In genomic region chr13:57281504-57281903, GRCm38 (mm10) we compare ENCODE assay signal across 8 mouse cellular contexts.
DNase-seq lines count a peak whose midpoint lies in the region; ATAC-seq and TF ChIP-seq lines count a peak whose summit lies in the region.

No protein-coding gene starts in this region.

- no peak for ATAC-seq in inflammation-experienced regulatory T-cells, adult 6 months

- no peaks in the 10 kb centered on the region for H3K4me1 ChIP-seq in lung, adult 2 months (ENCODE audit: control insufficient read depth, insufficient read depth, low read length)

- H3K4me3 ChIP-seq in lung, adult 2 months (replicated peaks; ENCODE audit: extremely low read depth, low read depth, low read length), result no peak overlapping the region

- TF ChIP-seq CTCF in lung, adult 2 months (IDR thresholded peaks at IDR 0.05; ENCODE audit: insufficient read depth, low read length), result peak; percentile 12; the same call in 1 of the 2 replicates

- peak; percentile 26 to 48 for DNase-seq in adrenal gland, adult 18-20 months (ENCODE audit: low spot score in 2 of 2)
- no peak for DNase-seq in adrenal gland, postnatal 4 days (ENCODE audit: low spot score in 2 of 2)
- no peak for DNase-seq in lung, adult 2 months
- no peak for DNase-seq in lung, postnatal 25 days (ENCODE audit: low spot score)
- DNase-seq in cerebellum, postnatal 14 days, result peak; percentile 77 to 82
- peak; percentile 1 for DNase-seq in induced T-regulatory cell, adult 2 months (ENCODE audit: low read depth)
- DNase-seq in lung, postnatal 10 days, result peak; percentile 23

- no peak for TF ChIP-seq POLR2A in lung, adult 2 months (IDR thresholded peaks at IDR 0.05; ENCODE audit: borderline replicate concordance, extremely low read depth, low read depth, low read length)

- WGBS in lung, adult 2 months, result 27% methylated on average over 3 of the region's 3 CpGs

Comparison
In these comparisons a context has a peak if more than half of its experiments do, and no peak if none do; other contexts are left out.
1. DNase-seq: peak in adrenal gland, adult 18-20 months (2 of 2), cerebellum, postnatal 14 days (2 of 2), induced T-regulatory cell, adult 2 months (single experiment) and lung, postnatal 10 days (single experiment); none in adrenal gland, postnatal 4 days (0 of 2), lung, adult 2 months (single experiment) and lung, postnatal 25 days (single experiment).